Comparison of ENCODE assay signal across 9 mouse cellular contexts in genomic region chr7:64032921-64033354, GRCm38 (mm10).
A peak's percentile ranks its signal among the peaks of the same experiment; 100 is the strongest.
DNase-seq lines count a peak whose midpoint lies in the region; ATAC-seq lines count a peak whose summit lies in the region.
"Had no signal": no experiment of that assay in that cellular context is flagged by ENCODE, and none has a peak within 500 bp of the region (broad histone marks: within the 10 kb centered on the region; RNA-seq: fewer than 3 reads in every experiment).

No protein-coding gene starts in this region.

- WGBS in liver, embryonic 12.5 days (ENCODE audit: insufficient replicate concordance), result 71% methylated on average over 9 of the region's 9 CpGs

- no peaks in the 10 kb centered on the region for H3K36me3 ChIP-seq in liver, embryonic 12.5 days
- H3K36me3 ChIP-seq: G1E had no signal

- no peak for ATAC-seq in liver, embryonic 12.5 days

- no peaks in the 10 kb centered on the region for H3K27me3 ChIP-seq in liver, embryonic 12.5 days (replicated peaks)

- H3K4me1 ChIP-seq in liver, embryonic 12.5 days, result peaks cover 76% of the 10 kb centered on the region

- no peak for DNase-seq in liver
- peak; percentile 74 to 77 for DNase-seq in frontal cortex, postnatal 10 days (ENCODE audit: low spot score in 2 of 2)
- DNase-seq in left cerebral cortex, adult 18-20 months (ENCODE audit: low spot score in 2 of 2), result peak; percentile 85 to 91
- peak; percentile 57 to 58 for DNase-seq in thymus, postnatal 10 days (ENCODE audit: low spot score in 2 of 2)
- DNase-seq in lung, postnatal 4 days, result no peak
- no peak for DNase-seq in embryo, embryonic 10 days (ENCODE audit: low spot score)
- no peak for DNase-seq in Muller cell, postnatal 12 days (ENCODE audit: inconsistent ontology term)

- H3K27ac ChIP-seq in liver, embryonic 12.5 days, result peak overlapping the region; percentile 24

- H3K4me3 ChIP-seq in liver, embryonic 12.5 days, result no peak overlapping the region

- H3K9me3 ChIP-seq in liver, embryonic 12.5 days (replicated peaks), result no peaks in the 10 kb centered on the region
- H3K9me3 ChIP-seq: G1E had no signal

- no peak overlapping the region for H3K4me2 ChIP-seq in liver, embryonic 12.5 days

- H3K9ac ChIP-seq in liver, embryonic 12.5 days, result no peak overlapping the region

Comparison
In these comparisons a context has a peak if more than half of its experiments do, and no peak if none do; other contexts are left out.
1. DNase-seq: peak in frontal cortex, postnatal 10 days (2 of 2), left cerebral cortex, adult 18-20 months (2 of 2) and thymus, postnatal 10 days (2 of 2); none in liver (single experiment), lung, postnatal 4 days (0 of 2), embryo, embryonic 10 days (single experiment) and Muller cell, postnatal 12 days (single experiment).